Mouse (Mus musculus): ENCODE results near the gene Cacng6. TPM values are rescaled to one million over a fixed set of nuclear protein-coding genes. Genes with fewer than 3 reads are reported as not detected.

Cacng6 gene
- total and polyA plus RNA-seq, 3 experiments = 0.08 TPM; not detected in 2

GRCm38 (mm10) chr7:3399937-3400336 is 24.1 kb upstream of the Cacng6 start:
- H3K27ac ChIP-seq (ENCODE audit: control insufficient read depth, low read depth, low read length) = peak overlapping the region; percentile 62
- H3K36me3 ChIP-seq (ENCODE audit: control insufficient read depth in 1 of 2, insufficient read depth in 2 of 2, low read length in 2 of 2) = peaks cover 0 to 2% of the 10 kb centered on the region in 2 experiments; a peak in 2 of 4 replicates
- H3K9ac ChIP-seq (ENCODE audit: control insufficient read depth, low read depth, low read length, poor library complexity, severe bottlenecking) = peak overlapping the region; percentile 49
- TF ChIP-seq MXI1 (IDR thresholded peaks at IDR 0.05; ENCODE audit: low read depth, low read length) = no peak
- TF ChIP-seq ZKSCAN1 (IDR thresholded peaks at IDR 0.05; ENCODE audit: low read depth, low read length) = peak; percentile 87
- H3K27me3 ChIP-seq (ENCODE audit: control insufficient read depth in 1 of 2, insufficient read depth in 2 of 2, low read length in 2 of 2) = no peaks in the 10 kb centered on the region
- H3K4me1 ChIP-seq (ENCODE audit: control insufficient read depth in 1 of 2, insufficient read depth in 2 of 2, low read length in 2 of 2) = peaks cover 4 to 10% of the 10 kb centered on the region in 2 experiments; a peak in 3 of 4 replicates
- H3K79me2 ChIP-seq (ENCODE audit: control insufficient read depth, insufficient read depth, low read length, poor library complexity) = no peaks in the 10 kb centered on the region
- H3K9me3 ChIP-seq (replicated peaks; ENCODE audit: insufficient read depth, low read length) = no peaks in the 10 kb centered on the region
- peak overlapping the region; percentile 51 to 58 for H3K4me3 ChIP-seq (ENCODE audit: control insufficient read depth in 1 of 2, insufficient read depth in 1 of 2, low read depth in 2 of 2, low read length in 2 of 2)
- peak; percentile 60 for DNase-seq (ENCODE audit: low read depth, low spot score)

- peaks cover 0 to 7% of the 10 kb centered on the region in 2 experiments; a peak in 3 of 4 replicates for H3K36me3 ChIP-seq (ENCODE audit: control insufficient read depth in 1 of 2, insufficient read depth in 2 of 2, low read length in 2 of 2)
- H3K9me3 ChIP-seq (replicated peaks; ENCODE audit: insufficient read depth, low read length) = no peaks in the 10 kb centered on the region
- H3K27me3 ChIP-seq (ENCODE audit: control insufficient read depth in 1 of 2, insufficient read depth in 2 of 2, low read length in 2 of 2) = no peaks in the 10 kb centered on the region
- H3K4me3 ChIP-seq (ENCODE audit: control insufficient read depth in 1 of 2, insufficient read depth in 1 of 2, low read depth in 2 of 2, low read length in 2 of 2) = no peak overlapping the region
- peak; percentile 87 for DNase-seq (ENCODE audit: low read depth, low spot score)
- H3K9ac ChIP-seq (ENCODE audit: control insufficient read depth, low read depth, low read length, poor library complexity, severe bottlenecking) = no peak overlapping the region
- H3K27ac ChIP-seq (ENCODE audit: control insufficient read depth, low read depth, low read length) = peak overlapping the region; percentile 57
- H3K4me1 ChIP-seq (ENCODE audit: control insufficient read depth in 1 of 2, insufficient read depth in 2 of 2, low read length in 2 of 2) = peaks cover 0 to 9% of the 10 kb centered on the region in 2 experiments
- no peak for TF ChIP-seq RAD21 (IDR thresholded peaks at IDR 0.05; ENCODE audit: low read depth, low read length)
- TF ChIP-seq CHD1 (IDR thresholded peaks at IDR 0.05; ENCODE audit: low read depth, low read length) = peak; percentile 26; the same call in 1 of the 2 replicates
- TF ChIP-seq TBP (IDR thresholded peaks at IDR 0.05; ENCODE audit: low read depth, low read length) = 0 out of 2 replicates have a peak, but pooled peaks have one; percentile 2
- TF ChIP-seq USF2 (IDR thresholded peaks at IDR 0.05; ENCODE audit: borderline replicate concordance in 1 of 2, insufficient read depth in 1 of 2, low read depth in 1 of 2, low read length in 2 of 2) = no peak
- no peak for TF ChIP-seq CHD2 (IDR thresholded peaks at IDR 0.05; ENCODE audit: low read length)
- peak; percentile 66 for TF ChIP-seq ETS1 (IDR thresholded peaks at IDR 0.05; ENCODE audit: low read depth, low read length)
- no peak for TF ChIP-seq UBTF (IDR thresholded peaks at IDR 0.05; ENCODE audit: borderline replicate concordance, insufficient read depth, low read depth, low read length)
- TF ChIP-seq CTCF (IDR thresholded peaks at IDR 0.05 in 2 of 3, conservative IDR thresholded peaks at IDR 0.05 in 1 of 3; ENCODE audit: control insufficient read depth in 1 of 3, insufficient read depth in 1 of 3, low read depth in 2 of 3, low read length in 3 of 3, poor library complexity in 1 of 3, severe bottlenecking in 1 of 3) = no peak
- no peak for TF ChIP-seq NELFE (IDR thresholded peaks at IDR 0.05; ENCODE audit: low read depth, low read length)
- TF ChIP-seq TCF12 (IDR thresholded peaks at IDR 0.05; ENCODE audit: low read depth, low read length) = no peak
- no peak for TF ChIP-seq GATA1 (IDR thresholded peaks at IDR 0.05; ENCODE audit: low read depth, low read length)
- TF ChIP-seq MAZ (IDR thresholded peaks at IDR 0.05; ENCODE audit: low read depth, low read length) = no peak
- TF ChIP-seq MYC (IDR thresholded peaks at IDR 0.05; ENCODE audit: low read depth, low read length) = peak; percentile 77
- TF ChIP-seq JUND (IDR thresholded peaks at IDR 0.05; ENCODE audit: low read depth, low read length) = no peak
- peak; percentile 67 for TF ChIP-seq MXI1 (IDR thresholded peaks at IDR 0.05; ENCODE audit: low read depth, low read length)
- TF ChIP-seq MEF2A (IDR thresholded peaks at IDR 0.05; ENCODE audit: extremely low read depth, insufficient replicate concordance, low read depth, low read length, poor library complexity, severe bottlenecking) = no peak
- TF ChIP-seq ZKSCAN1 (IDR thresholded peaks at IDR 0.05; ENCODE audit: low read depth, low read length) = no peak
- no peak for TF ChIP-seq ZC3H11A (IDR thresholded peaks at IDR 0.05; ENCODE audit: low read depth, low read length)
- TF ChIP-seq RCOR1 (IDR thresholded peaks at IDR 0.05; ENCODE audit: low read depth, low read length) = 0 out of 2 replicates have a peak, but pooled peaks have one; percentile 0
- TF ChIP-seq SIN3A (IDR thresholded peaks at IDR 0.05; ENCODE audit: low read length) = 0 out of 2 replicates have a peak, but pooled peaks have one; percentile 37
- TF ChIP-seq GABPA (IDR thresholded peaks at IDR 0.05; ENCODE audit: low read depth, low read length) = no peak
- TF ChIP-seq EP300 (IDR thresholded peaks at IDR 0.05; ENCODE audit: low read depth in 1 of 2, low read length in 2 of 2) = peak; percentile 17 to 59; a peak in 3 of 4 replicates
- TF ChIP-seq MYB (IDR thresholded peaks at IDR 0.05; ENCODE audit: low read depth, low read length) = no peak
- TF ChIP-seq MAX (IDR thresholded peaks at IDR 0.05; ENCODE audit: low read length) = no peak; the same call in 1 of the 2 replicates
- TF ChIP-seq NRF1 (IDR thresholded peaks at IDR 0.05; ENCODE audit: insufficient read depth, low read depth, low read length, poor library complexity, severe bottlenecking) = peak; percentile 36; the same call in 1 of the 2 replicates
- H3K79me2 ChIP-seq (ENCODE audit: control insufficient read depth, insufficient read depth, low read length, poor library complexity) = peaks cover 10% of the 10 kb centered on the region
Measured at GRCm38 (mm10) chr7:3409729-3410520, 14.1 kb upstream of the Cacng6 start.

Measured in MEL (cell line).